Mouse (Mus musculus) hindbrain, embryonic 11.5 days (tissue): ENCODE measurements at regions not wholly inside any gene's neighbourhood (a gene's known extent, or its start where the extent isn't known, plus 50 kb on each side); places are given as distances from the start of the nearest gene placed in this dataset.
A peak's percentile ranks its signal among the peaks of the same experiment; 100 is the strongest.

Experiments
- ATAC-seq: fragments of 200-750 bp; cut with Nextera tagmentation; 2 replicates; pipeline ENCODE4 v1.8.0; 2017; ENCODE audit warnings: mild to moderate bottlenecking, moderate TSS enrichment, moderate library complexity; ENCODE audit not compliant: low FRiP score
- DNase-seq: peaks from one replicate; pipeline ENCODE4 v3.0.0-alpha.2; 2015; ENCODE audit warnings: low spot score
- H3K27ac ChIP-seq: fragments of 300-500 bp; sonication (generic); 2 replicates; pipeline ENCODE4 v1.5.1; 2014; ENCODE audit warnings: mild to moderate bottlenecking, low read depth, low read length
- H3K27me3 ChIP-seq: fragments of 300-500 bp; sonication (generic); 2 replicates; pipeline ENCODE4 v1.6.1; 2014; ENCODE audit warnings: mild to moderate bottlenecking, low read length, moderate library complexity, mixed read lengths; ENCODE audit not compliant: control insufficient read depth, insufficient read depth
- H3K36me3 ChIP-seq: fragments of 300-500 bp; sonication (generic); 2 replicates; pipeline ENCODE4 v1.6.1; 2014; ENCODE audit warnings: mild to moderate bottlenecking, low read length, moderate library complexity, mixed read lengths; ENCODE audit not compliant: control insufficient read depth, insufficient read depth
- H3K4me1 ChIP-seq: fragments of 300-500 bp; sonication (generic); replicated peaks from 2 replicates; pipeline ENCODE4 v1.6.1; 2014; ENCODE audit warnings: low read length, mixed read lengths; ENCODE audit not compliant: control insufficient read depth, insufficient read depth
- H3K4me2 ChIP-seq: fragments of 300-500 bp; sonication (generic); replicated peaks from 2 replicates; pipeline ENCODE4 v1.6.1; 2014; ENCODE audit warnings: mild to moderate bottlenecking, low read depth, low read length
- H3K4me3 ChIP-seq: fragments of 300-500 bp; sonication (generic); 2 replicates; pipeline ENCODE4 v1.5.1; 2014; ENCODE audit warnings: low read depth, low read length
- H3K9ac ChIP-seq: fragments of 300-500 bp; sonication (generic); 2 replicates; pipeline ENCODE4 v1.6.1; 2014; ENCODE audit warnings: low read depth, low read length
- H3K9me3 ChIP-seq: fragments of 300-500 bp; sonication (generic); 2 replicates; pipeline ENCODE4 v1.6.1; 2016; ENCODE audit warnings: low read length; ENCODE audit not compliant: control insufficient read depth
- WGBS: fragments of 180-500 bp; shearing (Covaris S2); extraction: QIAGEN DNeasy Blood & Tissue Kit; methylation state at CpG from one replicate; pipeline ENCODE4 v1.1.7; 2014; 5-methylcytosine and 5-hydroxymethylcytosine counted together

DNA sequence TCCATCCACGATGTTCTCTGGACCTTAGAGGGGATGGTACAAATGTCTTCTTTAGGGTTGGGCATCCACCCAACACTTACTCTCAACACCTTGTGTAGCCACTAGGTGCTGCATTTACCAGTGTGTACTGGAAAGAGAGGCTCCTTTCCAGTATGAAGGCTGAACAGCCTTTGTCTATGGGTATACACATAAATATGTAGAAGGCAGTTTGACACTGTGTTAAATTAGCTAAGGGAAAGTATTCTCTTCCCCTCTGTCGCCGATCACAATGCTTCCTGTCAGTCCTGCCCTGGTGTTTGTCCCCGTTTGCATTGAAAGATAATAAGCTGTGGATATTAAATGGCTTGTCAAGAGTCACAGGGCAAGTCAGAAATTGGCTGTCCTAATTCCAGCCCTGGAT lies 104.0 kb upstream of the Ddit4l start:
- ATAC-seq = peak; percentile 45; the same call in 1 of the 2 replicates
- no peaks in the 10 kb centered on the region for H3K36me3 ChIP-seq
- no peaks in the 10 kb centered on the region for H3K4me1 ChIP-seq
- no peak overlapping the region for H3K4me2 ChIP-seq
- no peaks in the 10 kb centered on the region for H3K27me3 ChIP-seq
- WGBS = 36% methylated on average over 4 of the region's 4 CpGs
- H3K9me3 ChIP-seq = no peaks in the 10 kb centered on the region
- no peak overlapping the region for H3K27ac ChIP-seq
- no peak overlapping the region for H3K4me3 ChIP-seq
- no peak for DNase-seq
- H3K9ac ChIP-seq = no peak overlapping the region

DNA sequence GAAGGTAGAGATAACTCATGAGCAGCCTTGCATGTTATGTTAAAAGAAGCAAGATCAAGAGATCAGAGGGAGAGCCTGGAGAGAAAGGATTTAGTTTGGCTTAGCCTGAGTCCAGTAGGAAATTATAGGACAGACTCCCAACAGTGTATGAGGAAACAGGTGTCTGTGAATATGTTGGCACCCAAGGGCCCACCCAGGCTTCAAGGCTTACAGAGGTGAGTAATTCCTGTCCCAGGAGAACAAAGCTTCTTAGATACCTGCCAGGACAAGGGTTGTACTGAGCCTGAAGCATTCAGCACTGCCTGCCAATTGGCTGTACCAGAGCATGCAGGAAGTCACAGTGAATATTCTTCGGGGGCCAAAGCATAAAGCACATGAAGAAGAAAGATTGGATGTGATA lies 101.2 kb upstream of the Ddit4l start:
- Histone ChIP-seq H3K9ac (no peak overlapping the region), H3K36me3 (no peaks in the 10 kb centered on the region), H3K4me2 (no peak overlapping the region), H3K27me3 (no peaks in the 10 kb centered on the region), H3K4me1 (no peaks in the 10 kb centered on the region), H3K9me3 (no peaks in the 10 kb centered on the region), H3K27ac (no peak overlapping the region), H3K4me3 (no peak overlapping the region)
- WGBS = 94% methylated on average over 1 of the region's 1 CpGs
- ATAC-seq (no peak), DNase-seq (no peak)

- H3K4me3 ChIP-seq = no peak overlapping the region
- H3K4me1 ChIP-seq = no peaks in the 10 kb centered on the region
- 76% methylated on average over 12 of the region's 12 CpGs for WGBS
- no peak overlapping the region for H3K4me2 ChIP-seq
- ATAC-seq = no peak
- no peak overlapping the region for H3K9ac ChIP-seq
- no peaks in the 10 kb centered on the region for H3K27me3 ChIP-seq
- no peak for DNase-seq
- no peaks in the 10 kb centered on the region for H3K9me3 ChIP-seq
- no peak overlapping the region for H3K27ac ChIP-seq
- no peaks in the 10 kb centered on the region for H3K36me3 ChIP-seq
These were observed 95.5 kb upstream of the Ddit4l start for GRCm38 (mm10) chr3:137525606-137526575.

DNA sequence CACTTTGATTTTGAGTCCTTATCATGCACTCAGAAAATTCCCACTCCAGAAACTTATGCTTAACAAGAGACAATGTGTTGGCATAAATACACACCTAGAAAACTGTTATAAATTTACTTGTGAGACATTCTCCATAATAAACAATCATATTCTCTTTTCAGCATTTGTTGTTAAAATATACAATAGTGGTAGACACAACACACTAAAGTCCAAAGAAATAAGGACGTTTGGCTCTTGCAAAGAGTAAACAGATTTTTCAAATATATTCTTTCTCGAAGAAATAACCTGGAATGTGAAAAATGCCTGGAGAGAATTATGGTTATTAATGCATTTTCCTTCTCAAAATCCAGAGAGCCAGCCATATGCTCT lies 91.8 kb upstream of the Ddit4l start:
- no peaks in the 10 kb centered on the region for H3K4me1 ChIP-seq
- no peak for DNase-seq
- H3K36me3 ChIP-seq = no peaks in the 10 kb centered on the region
- no peaks in the 10 kb centered on the region for H3K27me3 ChIP-seq
- H3K27ac ChIP-seq = no peak overlapping the region
- no peak overlapping the region for H3K9ac ChIP-seq
- WGBS = 67% methylated on average over 2 of the region's 2 CpGs
- no peak for ATAC-seq
- no peaks in the 10 kb centered on the region for H3K9me3 ChIP-seq
- H3K4me2 ChIP-seq = no peak overlapping the region
- no peak overlapping the region for H3K4me3 ChIP-seq

- ATAC-seq = peak; percentile 75
- Histone ChIP-seq H3K4me2 (no peak overlapping the region), H3K27ac (no peak overlapping the region), H3K4me1 (no peaks in the 10 kb centered on the region), H3K9me3 (no peaks in the 10 kb centered on the region), H3K36me3 (no peaks in the 10 kb centered on the region), H3K4me3 (no peak overlapping the region), H3K27me3 (no peaks in the 10 kb centered on the region), H3K9ac (no peak overlapping the region)
- DNase-seq = peak; percentile 32
- WGBS = 39% methylated on average over 7 of the region's 7 CpGs
These were observed 91.3 kb upstream of the Ddit4l start for GRCm38 (mm10) chr3:137529961-137530609.

DNA sequence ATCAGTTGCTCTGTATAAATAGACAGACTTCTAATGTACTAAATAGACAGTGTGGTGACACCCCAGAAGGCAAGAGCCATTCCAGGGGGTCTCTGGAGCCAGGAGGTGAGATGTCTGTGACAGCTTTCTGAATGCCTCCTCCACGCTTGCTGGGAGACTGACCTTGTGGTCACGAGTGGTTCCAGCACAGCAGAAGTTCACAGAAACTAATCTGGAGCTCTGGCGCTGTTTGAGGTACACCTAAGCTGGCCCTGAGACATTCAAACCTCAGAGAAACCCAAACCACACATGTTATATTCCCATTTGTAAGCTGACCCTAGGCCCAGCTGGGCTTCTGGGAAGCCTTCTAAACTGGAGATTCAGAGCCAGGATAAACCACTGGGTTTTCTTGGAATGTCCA lies 79.7 kb upstream of the Ddit4l start:
- Histone ChIP-seq H3K4me2 (no peak overlapping the region), H3K36me3 (no peaks in the 10 kb centered on the region), H3K27me3 (peaks cover 5% of the 10 kb centered on the region; the same call in 1 of the 2 replicates), H3K9me3 (no peaks in the 10 kb centered on the region), H3K9ac (no peak overlapping the region), H3K4me3 (no peak overlapping the region), H3K27ac (no peak overlapping the region), H3K4me1 (no peaks in the 10 kb centered on the region)
- no peak for DNase-seq
- ATAC-seq = no peak
- 59% methylated on average over 3 of the region's 3 CpGs for WGBS

- H3K4me2 ChIP-seq = no peak overlapping the region
- peaks cover 5% of the 10 kb centered on the region; the same call in 1 of the 2 replicates for H3K27me3 ChIP-seq
- H3K9me3 ChIP-seq = no peaks in the 10 kb centered on the region
- no peaks in the 10 kb centered on the region for H3K4me1 ChIP-seq
- H3K27ac ChIP-seq = no peak overlapping the region
- H3K4me3 ChIP-seq = no peak overlapping the region
- no peak overlapping the region for H3K9ac ChIP-seq
- WGBS = 79% methylated on average over 1 of the region's 1 CpGs
- H3K36me3 ChIP-seq = no peaks in the 10 kb centered on the region
- no peak for DNase-seq
- ATAC-seq = no peak
These were observed 79.1 kb upstream of the Ddit4l start for GRCm38 (mm10) chr3:137542343-137542742.

- DNase-seq = peak; percentile 70
- ATAC-seq = peak; percentile 90
- Histone ChIP-seq H3K9ac (no peak overlapping the region), H3K9me3 (no peaks in the 10 kb centered on the region), H3K27ac (no peak overlapping the region), H3K4me1 (no peaks in the 10 kb centered on the region), H3K4me3 (peak overlapping the region; percentile 6; the same call in 1 of the 2 replicates), H3K36me3 (no peaks in the 10 kb centered on the region), H3K27me3 (peaks cover 5% of the 10 kb centered on the region; the same call in 1 of the 2 replicates), H3K4me2 (peak overlapping the region; percentile 20)
- 2% methylated on average over 12 of the region's 12 CpGs for WGBS
These were observed 74.0 kb upstream of the Ddit4l start for GRCm38 (mm10) chr3:137547414-137547877.
